Mouse (Mus musculus) sigmoid colon, adult 10 weeks (tissue): ENCODE results near the gene Sstr5. TPM values are rescaled to one million over a fixed set of nuclear protein-coding genes. Genes with fewer than 3 reads are reported as not detected.

ENCODE experiments used
- polyA plus RNA-seq: library from polyadenylated mRNA; stranded (reverse); fragments of 350-450 nt; fragmentation: Illumina TruSeq; extraction: RNeasy Lipid Tissue Mini Kit (QIAGEN cat#74804); gene quantifications from one replicate; pipeline ENCODE4 v1.2.3, GENCODE M21; 2014; ENCODE audit warnings: low read depth, low replicate concordance

The Sstr5 gene
- 0.19 TPM for polyA plus RNA-seq

GRCm38 (mm10) chr17:25497013-25497412 lies at the start of gene Sstr5:
TSS of gene Sstr5 (minus strand) at chr17:25497288.

GRCm38 (mm10) chr17:25454272-25454671 lies 42.8 kb downstream of the Sstr5 start, which contains the start of gene Tekt4:
TSS of gene Tekt4 (plus strand) at chr17:25454615.

Other genes starting within 250 kb of the Sstr5 start
- not detected for gene Baiap3, start 240.9 kb downstream of the Sstr5 start, polyA plus RNA-seq
- gene Ube2i, start 222.7 kb downstream of the Sstr5 start, polyA plus RNA-seq, result 216 TPM
- not detected for gene Prss34, start 198.9 kb downstream of the Sstr5 start, polyA plus RNA-seq
- not detected for gene Prss28, start 188.6 kb downstream of the Sstr5 start, polyA plus RNA-seq
- gene Prss29, start 178.6 kb downstream of the Sstr5 start, polyA plus RNA-seq, result not detected
- not detected for gene Tpsab1, start 151.7 kb downstream of the Sstr5 start, polyA plus RNA-seq
- not detected for gene Tpsb2, start 131.0 kb downstream of the Sstr5 start, polyA plus RNA-seq
- gene Tpsg1, start 128.0 kb downstream of the Sstr5 start, polyA plus RNA-seq, result 8.6 TPM
- gene Cacna1h, start 63.5 kb downstream of the Sstr5 start, polyA plus RNA-seq, result 1.3 TPM
- not detected for gene Tekt4, start 42.7 kb downstream of the Sstr5 start, polyA plus RNA-seq
- 0.22 TPM for gene Sox8, start 73.4 kb upstream of the Sstr5 start, polyA plus RNA-seq
- 0.32 TPM for gene Lmf1, start 81.8 kb upstream of the Sstr5 start, polyA plus RNA-seq
- not detected for gene Gng13, start 219.9 kb upstream of the Sstr5 start, polyA plus RNA-seq
- not detected for gene Chtf18, start 230.1 kb upstream of the Sstr5 start, polyA plus RNA-seq
- gene Rpusd1, start 230.4 kb upstream of the Sstr5 start, polyA plus RNA-seq, result not detected
- gene Mslnl, start 238.8 kb upstream of the Sstr5 start, polyA plus RNA-seq, result not detected